Mouse (Mus musculus) hindbrain, embryonic 13.5 days (tissue): Measurements from ENCODE around the gene Clhc1. TPM values are rescaled to one million over a fixed set of nuclear protein-coding genes. Genes with fewer than 3 reads are reported as not detected.

Experiments used
- ATAC-seq: fragments of 200-750 bp; cut with Nextera tagmentation; 2 replicates; pipeline ENCODE4 v1.8.0; 2017; ENCODE audit warnings: moderate TSS enrichment; ENCODE audit not compliant: low FRiP score
- H3K27ac ChIP-seq: fragments of 300-500 bp; sonication (generic); 2 replicates; pipeline ENCODE4 v1.5.1; 2015; ENCODE audit warnings: inconsistent platforms, mild to moderate bottlenecking, moderate library complexity
- H3K27me3 ChIP-seq: fragments of 300-500 bp; sonication (generic); 2 replicates; pipeline ENCODE4 v1.6.1; 2015; ENCODE audit warnings: mild to moderate bottlenecking, inconsistent platforms
- H3K36me3 ChIP-seq: fragments of 300-500 bp; sonication (generic); 2 replicates; pipeline ENCODE4 v1.6.1; 2015; ENCODE audit warnings: mild to moderate bottlenecking, inconsistent platforms
- H3K4me1 ChIP-seq: fragments of 300-500 bp; sonication (generic); replicated peaks from 2 replicates; pipeline ENCODE4 v1.6.1; 2015; ENCODE audit warnings: inconsistent platforms
- H3K4me2 ChIP-seq: fragments of 300-500 bp; sonication (generic); 2 replicates; pipeline ENCODE4 v1.6.1; 2015; ENCODE audit warnings: inconsistent platforms, mild to moderate bottlenecking, moderate library complexity
- H3K4me3 ChIP-seq: fragments of 300-500 bp; sonication (generic); 2 replicates; pipeline ENCODE4 v1.5.1; 2015; ENCODE audit warnings: mild to moderate bottlenecking, inconsistent platforms
- H3K9ac ChIP-seq: fragments of 300-500 bp; sonication (generic); 2 replicates; pipeline ENCODE4 v1.6.1; 2015; ENCODE audit warnings: mild to moderate bottlenecking, inconsistent platforms
- H3K9me3 ChIP-seq: fragments of 300-500 bp; sonication (generic); 2 replicates; pipeline ENCODE4 v1.6.1; 2016; ENCODE audit warnings: inconsistent platforms
- WGBS: fragments of 180-500 bp; shearing (Covaris S2); methylation state at CpG from one replicate; pipeline ENCODE4 v1.1.7; 2015; 5-methylcytosine and 5-hydroxymethylcytosine counted together
- polyA plus RNA-seq: library from polyadenylated mRNA; unstranded; fragments of >200 nt; fragmentation: Nextera tagmentation; extraction: Ambion mirVana; gene quantifications from 2 replicates; pipeline ENCODE4 v1.2.1, GENCODE M21; 2015

Clhc1 gene
- polyA plus RNA-seq: 0.09 TPM in 1 of 2 replicates, not detected in the other

DNA sequence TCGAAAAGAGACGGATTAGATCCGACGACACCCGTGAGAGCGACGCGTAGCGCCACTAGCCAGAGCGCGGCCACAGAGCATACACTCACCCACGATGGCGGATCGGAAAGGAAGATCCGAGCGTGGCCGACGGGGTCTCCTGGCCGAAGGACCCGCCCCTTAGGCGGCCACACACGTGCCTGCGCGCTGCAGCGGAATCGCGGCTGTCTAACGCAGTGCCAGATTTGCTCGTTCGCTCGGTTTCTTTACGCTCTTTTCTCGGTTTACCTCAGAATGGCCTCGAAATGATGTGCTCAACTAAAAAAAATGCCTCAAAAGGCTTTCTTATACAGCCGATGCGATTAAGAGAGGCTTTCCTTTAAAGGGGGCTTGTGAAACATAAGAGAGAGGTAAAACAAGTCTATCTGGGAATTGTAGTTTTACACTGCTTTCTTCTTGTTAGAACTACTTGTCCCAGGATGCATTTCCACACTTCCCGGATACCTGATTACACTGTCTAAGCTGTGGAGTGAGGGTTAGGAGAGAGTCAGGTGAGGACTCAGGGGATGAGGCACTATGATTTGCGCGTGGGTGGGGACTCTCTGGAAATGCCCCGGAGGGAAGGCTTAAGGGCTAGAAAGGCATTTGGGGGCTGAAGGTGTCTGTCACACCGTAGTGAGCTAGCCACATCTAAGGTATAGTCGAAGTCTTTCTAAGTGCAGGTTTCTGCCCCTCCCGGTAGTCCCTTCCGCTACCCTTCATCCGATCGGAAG, at the start of gene Clhc1, which contains the start of gene Rps27a:
Gene Clhc1, plus strand, starts transcription at position 199 of the 752 bp plus-strand sequence.
Gene Rps27a, minus strand, starts transcription at position 358 of the 752 bp plus-strand sequence.
- ATAC-seq: peak; percentile 98
- no peaks in the 10 kb centered on the region for H3K27me3 ChIP-seq
- H3K4me3 ChIP-seq: peak within 1 kb of the TSS; percentile 78
- H3K4me1 ChIP-seq: peaks cover 13% of the 10 kb centered on the region
- under 1% methylated on average over 46 of the region's 46 CpGs for WGBS
- H3K9ac ChIP-seq: peak within 1 kb of the TSS; percentile 82
- peak within 1 kb of the TSS; percentile 64 for H3K4me2 ChIP-seq
- H3K27ac ChIP-seq: peak within 1 kb of the TSS; percentile 87
- H3K36me3 ChIP-seq: peaks cover 33% of the 10 kb centered on the region
- H3K9me3 ChIP-seq: no peaks in the 10 kb centered on the region

DNA sequence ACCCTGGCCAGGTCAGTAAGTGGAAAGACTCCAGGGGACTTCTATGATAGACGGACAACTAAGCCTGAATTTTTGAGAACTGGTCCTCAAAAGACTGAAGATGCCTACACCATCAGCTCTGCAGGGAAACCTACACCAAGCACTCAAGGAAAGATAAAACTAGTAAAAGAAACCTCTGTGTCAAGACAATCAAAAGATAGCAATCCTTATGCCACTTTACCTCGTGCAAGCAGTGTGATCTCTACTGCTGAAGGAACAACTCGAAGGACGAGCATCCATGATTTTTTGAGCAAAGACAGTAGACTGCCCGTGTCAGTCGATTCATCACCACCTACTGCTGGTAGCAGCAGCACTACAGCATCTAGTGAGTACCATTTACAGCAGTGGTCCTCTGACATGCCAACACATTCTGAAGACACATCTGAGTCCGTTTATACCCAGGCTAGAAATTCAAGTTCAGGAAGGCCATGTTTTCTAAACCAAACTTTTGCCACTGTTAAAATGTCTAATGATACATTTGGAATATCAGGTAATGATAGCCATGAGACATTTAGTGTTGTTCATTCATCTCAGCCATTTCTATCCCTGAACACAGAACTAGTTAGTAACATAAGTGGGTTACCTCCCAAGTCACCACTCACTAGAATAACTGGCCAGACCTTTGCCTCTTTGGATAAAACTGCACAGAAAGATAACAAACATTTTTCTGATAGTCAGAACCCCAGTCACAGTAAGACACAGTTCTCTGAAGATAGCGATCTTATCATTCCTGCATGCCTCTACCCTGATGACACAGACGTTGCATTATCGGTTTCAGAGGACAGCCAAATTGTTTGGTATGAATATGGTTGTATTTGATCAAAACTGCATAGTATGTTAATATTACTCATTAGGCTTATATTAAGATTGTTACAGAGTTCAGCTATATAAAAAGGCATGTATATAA, 43.5 kb upstream of the Clhc1 start:
- Histone ChIP-seq H3K4me1 (no peaks in the 10 kb centered on the region), H3K4me3 (no peak overlapping the region), H3K27ac (no peak overlapping the region), H3K4me2 (no peak overlapping the region), H3K9ac (no peak overlapping the region), H3K36me3 (peaks cover 41% of the 10 kb centered on the region), H3K9me3 (no peaks in the 10 kb centered on the region), H3K27me3 (no peaks in the 10 kb centered on the region)
- 94% methylated on average over 10 of the region's 10 CpGs for WGBS
- ATAC-seq: no peak

DNA sequence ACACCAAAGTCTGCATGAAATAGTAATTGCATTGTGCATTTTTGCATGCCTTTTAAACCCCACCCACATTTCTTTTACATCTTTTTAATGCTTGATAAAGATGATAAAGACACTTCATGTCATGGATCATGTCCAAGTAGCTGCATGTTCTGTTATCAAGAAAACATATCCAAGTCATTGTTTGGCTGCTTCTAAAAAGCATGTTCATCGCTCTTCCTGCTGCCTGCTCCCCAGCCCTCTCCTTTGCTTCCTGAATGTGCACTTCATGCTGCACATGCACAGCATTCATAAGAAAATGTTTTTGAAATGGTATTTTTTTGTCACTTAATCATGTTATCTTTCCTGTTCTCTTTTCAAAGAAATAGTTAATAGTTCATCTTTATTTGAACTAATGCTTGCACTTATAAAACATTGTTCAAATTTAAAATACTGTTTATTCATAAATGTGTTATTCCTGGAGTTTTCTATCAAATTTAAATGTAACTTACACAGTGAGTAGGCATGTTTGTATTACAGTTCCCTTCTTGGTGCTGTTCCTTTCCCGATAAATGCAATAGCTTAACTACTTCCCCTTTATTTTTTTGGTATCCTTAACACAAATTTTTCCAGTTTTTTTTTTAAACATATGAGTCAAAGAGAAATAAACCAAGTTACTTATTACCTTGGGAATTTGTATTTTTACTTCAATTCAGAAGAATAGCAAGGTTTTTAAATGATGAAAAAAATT, 42.7 kb upstream of the Clhc1 start:
- Histone ChIP-seq H3K36me3 (peaks cover 40% of the 10 kb centered on the region), H3K4me1 (no peaks in the 10 kb centered on the region)
- WGBS: 92% methylated on average over 2 of the region's 2 CpGs

DNA sequence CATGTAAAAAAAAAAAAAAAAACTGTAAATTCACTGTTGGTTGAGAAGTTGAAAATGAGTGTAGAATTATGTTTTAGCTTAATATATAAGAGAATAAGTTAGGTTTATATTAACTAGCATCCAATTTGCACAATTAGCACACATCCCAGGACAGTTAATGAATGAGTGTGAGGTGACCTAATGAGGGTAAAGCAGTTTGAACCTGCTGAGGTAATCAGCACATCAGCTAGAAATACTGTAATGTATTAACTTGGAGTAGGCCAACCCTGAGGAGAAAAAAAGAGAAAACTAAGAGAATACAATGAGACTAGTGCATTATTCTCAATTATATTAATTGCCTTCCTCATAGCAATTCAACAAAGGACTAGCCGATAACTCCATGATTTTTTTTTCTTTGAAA, 38.3 kb upstream of the Clhc1 start:
- no peak for ATAC-seq

More for the DNA sequence above, 42.7 kb upstream of the Clhc1 start:
- no peak overlapping the region for H3K4me2 ChIP-seq
- ATAC-seq: no peak
- no peak overlapping the region for H3K27ac ChIP-seq
- no peaks in the 10 kb centered on the region for H3K27me3 ChIP-seq
- no peak overlapping the region for H3K9ac ChIP-seq
- no peak overlapping the region for H3K4me3 ChIP-seq
- H3K9me3 ChIP-seq: no peaks in the 10 kb centered on the region

DNA sequence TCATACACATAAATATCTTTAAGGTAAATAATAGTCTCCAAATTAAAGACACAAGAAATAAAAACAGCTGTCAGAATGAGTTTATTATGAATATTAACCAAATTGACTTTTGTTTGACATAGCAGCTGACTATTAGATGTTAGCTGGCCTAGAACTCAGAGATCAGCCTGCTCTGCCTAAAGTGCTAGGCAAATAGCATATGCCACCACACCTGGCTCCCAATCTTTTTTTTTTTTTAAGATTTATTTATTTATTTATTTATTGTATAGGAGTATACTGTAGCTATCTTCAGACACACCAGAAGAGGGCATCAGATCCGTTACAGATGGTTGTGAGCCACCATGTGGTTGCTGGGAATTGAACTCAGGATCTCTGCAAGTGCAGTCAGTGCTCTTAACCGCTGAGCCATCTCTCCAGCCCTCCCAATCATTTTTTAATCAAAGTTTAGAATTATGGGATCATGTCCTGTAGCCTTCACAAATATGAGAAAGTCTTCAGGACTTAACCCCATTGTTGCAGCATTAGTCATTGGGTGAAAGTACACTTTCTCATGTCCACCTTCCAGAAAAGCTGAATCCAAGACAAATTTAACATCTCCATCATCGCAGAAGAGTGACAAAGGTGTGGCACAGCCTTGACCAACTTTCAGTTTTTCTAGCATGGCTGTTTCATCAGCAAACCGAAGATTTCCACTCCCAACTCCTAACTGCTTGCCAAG, 34.8 kb upstream of the Clhc1 start:
- Histone ChIP-seq H3K9ac (no peak overlapping the region), H3K27me3 (no peaks in the 10 kb centered on the region), H3K9me3 (no peaks in the 10 kb centered on the region), H3K27ac (no peak overlapping the region), H3K4me1 (peaks cover 12% of the 10 kb centered on the region; the same call in 1 of the 2 replicates), H3K4me2 (no peak overlapping the region), H3K36me3 (peaks cover 12% of the 10 kb centered on the region), H3K4me3 (no peak overlapping the region)
- WGBS: 93% methylated on average over 4 of the region's 4 CpGs
- ATAC-seq: no peak

More for the DNA sequence above, 38.3 kb upstream of the Clhc1 start:
- Histone ChIP-seq H3K36me3 (peaks cover 26% of the 10 kb centered on the region), H3K27me3 (no peaks in the 10 kb centered on the region), H3K4me3 (no peak overlapping the region), H3K4me1 (peaks cover 8% of the 10 kb centered on the region; the same call in 1 of the 2 replicates), H3K9me3 (no peaks in the 10 kb centered on the region), H3K9ac (no peak overlapping the region), H3K27ac (no peak overlapping the region), H3K4me2 (no peak overlapping the region)
- WGBS: 94% methylated on average over 1 of the region's 1 CpGs

DNA sequence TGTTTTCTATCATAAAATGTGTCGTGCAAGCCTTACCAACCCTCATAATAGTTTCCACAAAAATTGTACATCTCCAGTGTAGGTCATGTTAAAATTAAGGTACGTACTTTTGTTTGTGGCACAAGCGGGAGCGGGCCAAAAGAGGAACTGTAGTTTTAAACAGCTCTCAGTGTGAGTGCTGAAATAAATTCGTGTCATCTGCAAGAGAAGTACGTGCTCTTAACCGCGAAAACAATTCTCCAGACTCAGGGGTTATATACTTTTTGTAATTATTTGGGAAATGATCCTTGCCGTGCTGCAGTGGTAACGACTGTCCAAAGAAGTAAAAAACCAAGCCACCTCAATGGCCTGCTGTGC, 33.4 kb upstream of the Clhc1 start:
- no peaks in the 10 kb centered on the region for H3K9me3 ChIP-seq
- peak; percentile 2; the same call in 1 of the 2 replicates for ATAC-seq
- H3K36me3 ChIP-seq: peaks cover 12% of the 10 kb centered on the region

DNA sequence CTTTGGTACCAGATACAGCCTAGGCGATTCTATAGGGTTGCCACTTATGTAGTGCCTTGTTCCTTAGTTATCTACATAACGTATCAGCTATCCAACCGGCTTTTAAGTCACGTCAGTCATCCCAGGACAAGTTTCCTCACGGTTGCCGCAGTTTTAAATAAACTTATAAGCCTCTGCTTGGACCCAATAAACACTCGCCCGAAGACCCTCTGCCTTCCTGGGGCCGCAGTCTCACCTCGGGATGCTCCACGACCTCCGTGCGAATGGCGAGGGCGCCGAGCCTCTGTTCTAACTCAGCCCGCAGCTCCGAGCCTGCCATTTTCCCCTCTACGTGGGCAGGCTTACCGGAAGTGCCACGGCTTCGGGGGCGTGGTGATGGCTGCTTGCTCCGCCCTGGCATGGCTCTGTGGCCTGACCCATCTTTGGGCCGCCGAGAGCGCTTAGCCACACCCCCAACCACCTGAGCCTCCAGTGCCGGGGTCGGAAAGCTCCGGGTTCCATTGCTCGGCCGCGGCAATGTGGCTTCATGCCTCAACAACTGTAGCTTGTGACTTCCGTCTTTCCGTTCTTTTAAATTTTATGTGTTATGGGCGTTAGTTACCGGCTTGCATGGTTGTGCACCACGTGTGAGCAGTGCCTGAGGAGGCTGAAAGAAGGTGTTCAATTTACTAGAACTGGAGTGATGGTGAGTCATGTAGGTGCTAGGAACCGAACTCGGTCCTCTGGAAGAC, 32.9 kb upstream of the Clhc1 start, which contains the start of gene Prorsd1:
Gene Prorsd1, minus strand, starts transcription at position 352 of the 731 bp plus-strand sequence.
- peak; percentile 98 for ATAC-seq

More for the DNA sequence above, 33.4 kb upstream of the Clhc1 start:
- Histone ChIP-seq H3K4me1 (peaks cover 12% of the 10 kb centered on the region; the same call in 1 of the 2 replicates), H3K27ac (peak overlapping the region; percentile 77; the same call in 1 of the 2 replicates), H3K4me2 (peak overlapping the region; percentile 66), H3K4me3 (peak overlapping the region; percentile 54), H3K27me3 (no peaks in the 10 kb centered on the region), H3K9ac (peak overlapping the region; percentile 76)
- 24% methylated on average over 10 of the region's 10 CpGs for WGBS

DNA sequence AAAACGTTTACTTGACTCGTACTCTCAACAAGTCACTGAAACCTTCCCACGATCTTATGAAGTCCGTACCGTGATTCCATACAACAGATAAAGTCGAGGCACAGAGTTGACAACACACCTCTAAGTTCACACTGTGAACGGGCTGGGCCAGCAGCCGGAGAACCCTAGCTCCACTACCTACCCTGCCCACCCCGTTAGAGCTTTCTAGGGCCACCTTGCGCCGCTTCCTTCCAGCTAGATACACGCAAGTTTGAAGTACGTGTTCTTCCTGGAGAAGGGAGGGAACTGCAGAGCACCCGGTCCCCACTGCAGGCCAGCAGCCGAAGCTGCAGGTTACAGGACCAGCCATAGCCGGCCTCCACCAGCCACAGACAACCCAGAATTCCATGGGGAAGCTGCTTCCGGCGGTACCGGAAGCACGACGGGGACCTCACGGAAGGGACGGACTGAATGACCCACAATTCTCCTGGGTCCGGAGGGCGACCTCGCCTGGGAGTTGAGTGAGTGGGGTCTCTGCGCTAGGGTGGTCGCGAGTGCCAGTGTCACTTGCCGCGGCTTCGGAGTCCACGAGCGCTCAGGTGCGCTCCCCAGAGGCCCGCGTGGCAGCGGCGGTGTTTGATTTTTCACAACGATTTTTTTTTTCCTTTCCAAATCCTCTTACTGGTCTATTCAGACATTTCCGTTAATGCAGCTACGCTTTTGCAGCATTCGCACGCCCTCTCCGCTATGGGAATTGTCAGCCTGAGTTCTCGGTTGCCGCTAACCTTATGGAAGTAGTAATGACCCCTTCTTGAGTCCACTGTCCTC, 21.6 kb upstream of the Clhc1 start, which contains the start of gene Mtif2:
Gene Mtif2, plus strand, starts transcription at position 421 of the 807 bp plus-strand sequence.
- ATAC-seq: peak; percentile 97
- Histone ChIP-seq H3K27me3 (no peaks in the 10 kb centered on the region), H3K4me1 (peaks cover 15% of the 10 kb centered on the region), H3K9me3 (no peaks in the 10 kb centered on the region), H3K4me3 (peak within 1 kb of the TSS; percentile 70), H3K9ac (peak within 1 kb of the TSS; percentile 85), H3K27ac (peak within 1 kb of the TSS; percentile 92), H3K4me2 (peak within 1 kb of the TSS; percentile 73), H3K36me3 (peaks cover 14% of the 10 kb centered on the region)
- 3% methylated on average over 47 of the region's 47 CpGs for WGBS

More for the DNA sequence above, 32.9 kb upstream of the Clhc1 start, which contains the start of gene Prorsd1:
- H3K9ac ChIP-seq: peak within 1 kb of the TSS; percentile 76
- H3K27ac ChIP-seq: peak within 1 kb of the TSS; percentile 77
- no peaks in the 10 kb centered on the region for H3K9me3 ChIP-seq
- H3K4me3 ChIP-seq: peak within 1 kb of the TSS; percentile 54
- H3K4me2 ChIP-seq: peak within 1 kb of the TSS; percentile 66
- H3K27me3 ChIP-seq: no peaks in the 10 kb centered on the region
- 4% methylated on average over 40 of the region's 40 CpGs for WGBS
- H3K4me1 ChIP-seq: peaks cover 12% of the 10 kb centered on the region; the same call in 1 of the 2 replicates
- peaks cover 10% of the 10 kb centered on the region for H3K36me3 ChIP-seq

DNA sequence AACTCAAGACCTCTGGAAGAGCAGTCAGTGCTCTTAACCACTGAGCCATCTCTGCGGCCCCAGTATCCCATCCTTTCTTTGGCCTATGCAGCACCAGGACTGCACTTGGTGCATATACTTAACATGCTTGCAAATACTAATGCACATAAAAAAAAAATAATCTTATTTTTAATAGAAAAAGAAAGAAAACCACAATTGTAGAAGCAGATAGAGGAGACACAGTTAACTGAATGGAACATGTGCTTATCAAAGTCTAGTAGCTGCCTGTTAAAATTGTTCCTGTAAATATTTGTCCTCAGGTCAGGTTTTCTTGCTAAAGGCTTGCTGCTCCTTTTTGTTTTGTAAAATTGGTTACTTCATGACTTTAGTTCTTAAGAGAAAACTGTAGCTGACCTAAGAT, 9.5 kb upstream of the Clhc1 start:
- Histone ChIP-seq H3K27ac (no peak overlapping the region), H3K27me3 (no peaks in the 10 kb centered on the region), H3K4me2 (no peak overlapping the region), H3K9ac (no peak overlapping the region), H3K9me3 (no peaks in the 10 kb centered on the region), H3K36me3 (peaks cover 77% of the 10 kb centered on the region), H3K4me3 (no peak overlapping the region), H3K4me1 (no peaks in the 10 kb centered on the region)
- ATAC-seq: no peak
- WGBS: 98% methylated on average over 1 of the region's 1 CpGs
